Mouse (Mus musculus) intestine, embryonic 16.5 days (tissue): ENCODE measurements around the gene Wdr60. TPM values are rescaled to one million over a fixed set of nuclear protein-coding genes. Genes with fewer than 3 reads are reported as not detected.
"Not testable (repeated sequence)": the region's sequence is repeated elsewhere in the genome, so short reads cannot be mapped to it uniquely, and the experiment has no call there.

ENCODE experiments used
- ATAC-seq: fragments of 200-750 bp; cut with Nextera tagmentation; 2 replicates; pipeline ENCODE4 v1.8.0; 2017; ENCODE audit warnings: moderate TSS enrichment, moderate library complexity
- H3K27ac ChIP-seq: fragments of 300-500 bp; sonication (generic); 2 replicates; pipeline ENCODE4 v1.5.1; 2014; ENCODE audit warnings: mild to moderate bottlenecking, low read length
- H3K27me3 ChIP-seq: fragments of 300-500 bp; sonication (generic); replicated peaks from 2 replicates; pipeline ENCODE4 v1.6.1; 2014; ENCODE audit warnings: low read length, control low read depth, mixed read lengths; ENCODE audit not compliant: control insufficient read depth, insufficient read depth
- H3K36me3 ChIP-seq: fragments of 300-500 bp; sonication (generic); 2 replicates; pipeline ENCODE4 v1.6.1; 2014; ENCODE audit warnings: low read length, control low read depth; ENCODE audit not compliant: control insufficient read depth, insufficient read depth
- H3K4me1 ChIP-seq: fragments of 300-500 bp; sonication (generic); 2 replicates; pipeline ENCODE4 v1.6.1; 2014; ENCODE audit warnings: low read length, control low read depth, mixed read lengths; ENCODE audit not compliant: control insufficient read depth, insufficient read depth
- H3K4me2 ChIP-seq: fragments of 300-500 bp; sonication (generic); 2 replicates; pipeline ENCODE4 v1.6.1; 2014; ENCODE audit warnings: low read depth, low read length, control low read depth
- H3K4me3 ChIP-seq: fragments of 300-500 bp; sonication (generic); 2 replicates; pipeline ENCODE4 v1.5.1; 2014; ENCODE audit warnings: mild to moderate bottlenecking, low read length
- H3K9ac ChIP-seq: fragments of 300-500 bp; sonication (generic); 2 replicates; pipeline ENCODE4 v1.6.1; 2014; ENCODE audit warnings: low read depth, low read length
- H3K9me3 ChIP-seq: fragments of 300-500 bp; sonication (generic); 2 replicates; pipeline ENCODE4 v1.6.1; 2016; ENCODE audit warnings: low read length, control low read depth; ENCODE audit not compliant: control insufficient read depth
- WGBS: fragments of 180-500 bp; shearing (Covaris S2); extraction: QIAGEN DNeasy Blood & Tissue Kit; methylation state at CpG from one replicate; pipeline ENCODE4 v1.1.7; 2014; 5-methylcytosine and 5-hydroxymethylcytosine counted together
- polyA plus RNA-seq: library from polyadenylated mRNA; unstranded; fragments of >200 nt; fragmentation: Nextera tagmentation; extraction: Ambion mirVana; gene quantifications from 2 replicates; pipeline ENCODE4 v1.2.1, GENCODE M21; 2015

Wdr60 gene
- polyA plus RNA-seq, 1 experiment from 2014 or later, result 11.0 TPM

DNA sequence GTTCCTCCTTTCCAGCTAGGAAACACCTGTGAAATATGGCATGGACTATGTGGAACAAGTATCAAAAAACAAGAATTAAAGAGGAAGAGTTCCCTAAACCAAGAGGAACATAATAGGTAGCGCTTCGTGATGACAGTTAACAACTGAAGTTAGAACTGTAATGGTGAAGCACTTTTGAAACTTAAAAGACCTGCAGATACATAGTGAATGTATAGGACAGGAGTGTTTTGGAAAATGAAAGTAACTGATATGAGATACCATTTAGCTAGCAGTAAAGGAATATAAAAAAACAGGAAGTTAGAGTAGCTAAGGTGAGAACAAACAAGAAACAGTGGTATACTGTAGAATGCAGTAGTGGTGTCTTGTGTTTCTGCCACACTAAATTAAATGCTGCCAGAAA lies 20.0 kb upstream of the Wdr60 start:
- Histone ChIP-seq H3K4me3 (no peak overlapping the region), H3K27me3 (no peaks in the 10 kb centered on the region), H3K4me1 (peaks cover 4% of the 10 kb centered on the region; the same call in 1 of the 2 replicates), H3K4me2 (peak overlapping the region; percentile 37; the same call in 1 of the 2 replicates), H3K36me3 (no peaks in the 10 kb centered on the region), H3K9ac (no peak overlapping the region), H3K9me3 (no peaks in the 10 kb centered on the region), H3K27ac (no peak overlapping the region)
- WGBS, result 82% methylated on average over 2 of the region's 2 CpGs
- ATAC-seq, result no peak

GRCm38 (mm10) chr12:116281427-116282281 lies 18.8 kb upstream of the Wdr60 start:
- Histone ChIP-seq H3K27me3 (no peaks in the 10 kb centered on the region), H3K9ac (peak overlapping the region; percentile 99), H3K27ac (peak overlapping the region; percentile 98), H3K4me1 (peaks cover 4% of the 10 kb centered on the region; the same call in 1 of the 2 replicates), H3K4me2 (peak overlapping the region; percentile 83), H3K9me3 (no peaks in the 10 kb centered on the region), H3K4me3 (peak overlapping the region; percentile 98), H3K36me3 (no peaks in the 10 kb centered on the region)
- ATAC-seq, result peak; percentile 63
- under 1% methylated on average over 55 of the region's 55 CpGs for WGBS

- Histone ChIP-seq H3K9me3 (no peaks in the 10 kb centered on the region), H3K4me2 (peak within 1 kb of the TSS; percentile 83), H3K4me1 (peaks cover 4% of the 10 kb centered on the region; the same call in 1 of the 2 replicates), H3K27me3 (no peaks in the 10 kb centered on the region), H3K27ac (peak within 1 kb of the TSS; percentile 98), H3K36me3 (no peaks in the 10 kb centered on the region), H3K9ac (peak within 1 kb of the TSS; percentile 99), H3K4me3 (peak within 1 kb of the TSS; percentile 98)
- ATAC-seq, result peak; percentile 95
- under 1% methylated on average over 67 of the region's 68 CpGs for WGBS
Observed at GRCm38 (mm10) chr12:116280653-116281364, 18.0 kb upstream of the Wdr60 start, which contains the start of gene Esyt2. Gene Esyt2 (plus strand): TSS chr12:116281196.

GRCm38 (mm10) chr12:116280149-116280652 lies 17.4 kb upstream of the Wdr60 start:
- Histone ChIP-seq H3K4me1 (peaks cover 4% of the 10 kb centered on the region; the same call in 1 of the 2 replicates), H3K27ac (peak overlapping the region; percentile 98), H3K4me2 (peak overlapping the region; percentile 65), H3K9me3 (no peaks in the 10 kb centered on the region), H3K4me3 (peak overlapping the region; percentile 98), H3K27me3 (no peaks in the 10 kb centered on the region), H3K36me3 (no peaks in the 10 kb centered on the region), H3K9ac (peak overlapping the region; percentile 84)
- peak; percentile 35; the same call in 1 of the 2 replicates for ATAC-seq
- WGBS, result 2% methylated on average over 7 of the region's 7 CpGs

- WGBS, result 92% methylated on average over 2 of the region's 2 CpGs
- no peak for ATAC-seq
- Histone ChIP-seq H3K9ac (no peak overlapping the region), H3K27ac (no peak overlapping the region), H3K4me3 (no peak overlapping the region), H3K36me3 (no peaks in the 10 kb centered on the region), H3K4me2 (no peak overlapping the region), H3K4me1 (peaks cover 4% of the 10 kb centered on the region; the same call in 1 of the 2 replicates), H3K9me3 (no peaks in the 10 kb centered on the region), H3K27me3 (no peaks in the 10 kb centered on the region)
Observed at GRCm38 (mm10) chr12:116279181-116279580, 16.4 kb upstream of the Wdr60 start.

DNA sequence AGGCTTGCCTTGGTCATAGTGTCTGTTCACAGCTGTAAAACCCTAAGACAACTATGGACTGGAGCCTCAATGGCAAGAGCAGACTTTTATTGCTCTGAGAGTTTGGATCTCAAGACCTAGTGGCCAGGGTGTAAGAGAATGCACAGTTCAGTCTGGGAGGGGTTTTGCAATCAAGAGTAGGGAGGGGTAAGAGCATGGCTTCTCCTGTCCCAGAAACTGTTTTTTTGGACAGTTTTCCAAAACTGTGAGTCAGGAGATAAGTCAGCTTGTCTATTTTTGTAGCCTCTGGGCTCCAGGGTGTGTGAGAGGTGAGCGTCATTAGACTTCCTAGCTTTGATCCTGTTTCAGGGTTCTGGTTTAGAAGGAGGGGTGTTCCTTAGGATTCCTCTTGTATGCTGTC lies 15.7 kb upstream of the Wdr60 start:
- Histone ChIP-seq H3K27ac (no peak overlapping the region), H3K9ac (no peak overlapping the region), H3K4me2 (no peak overlapping the region), H3K4me3 (no peak overlapping the region), H3K9me3 (no peaks in the 10 kb centered on the region), H3K27me3 (no peaks in the 10 kb centered on the region), H3K36me3 (no peaks in the 10 kb centered on the region), H3K4me1 (peaks cover 4% of the 10 kb centered on the region; the same call in 1 of the 2 replicates)
- no peak for ATAC-seq
- WGBS, result 94% methylated on average over 1 of the region's 1 CpGs

- Histone ChIP-seq H3K4me3 (no peak overlapping the region), H3K27ac (no peak overlapping the region), H3K9ac (no peak overlapping the region), H3K4me1 (0 out of 2 replicates have a peak, but pooled peaks cover under 1% of the 10 kb centered on the region), H3K27me3 (no peaks in the 10 kb centered on the region), H3K9me3 (no peaks in the 10 kb centered on the region), H3K36me3 (no peaks in the 10 kb centered on the region), H3K4me2 (no peak overlapping the region)
- ATAC-seq, result no peak
- whole genome bisulfite sequencing, result 76% methylated on average over 2 of the region's 2 CpGs
Observed at GRCm38 (mm10) chr12:116276961-116277360, 14.1 kb upstream of the Wdr60 start.

- no peak overlapping the region for H3K9ac ChIP-seq
- no peak overlapping the region for H3K27ac ChIP-seq
- no peaks in the 10 kb centered on the region for H3K4me1 ChIP-seq
- ATAC-seq, result no peak
- H3K36me3 ChIP-seq, result no peaks in the 10 kb centered on the region
- H3K27me3 ChIP-seq, result no peaks in the 10 kb centered on the region
- H3K9me3 ChIP-seq, result no peaks in the 10 kb centered on the region
- no peak overlapping the region for H3K4me2 ChIP-seq
- H3K4me3 ChIP-seq, result no peak overlapping the region
- WGBS, result 86% methylated on average over 4 of the region's 4 CpGs
Observed at GRCm38 (mm10) chr12:116275631-116276030, 12.8 kb upstream of the Wdr60 start.

GRCm38 (mm10) chr12:116275086-116275485 lies 12.3 kb upstream of the Wdr60 start, which contains the start of gene Gm11027:
Gene Gm11027 (plus strand): TSS chr12:116275386.
- H3K9ac ChIP-seq, H3K9me3 ChIP-seq, ATAC-seq, H3K27ac ChIP-seq, H3K4me3 ChIP-seq, H3K4me1 ChIP-seq, H3K4me2 ChIP-seq, H3K27me3 ChIP-seq, H3K36me3 ChIP-seq: not testable (repeated sequence)
- WGBS, result 90% methylated on average over 2 of the region's 2 CpGs
